Mouse (Mus musculus) gastrocnemius, postnatal 10 days (tissue): ENCODE measurements around the gene Rnaseh2b. TPM values are rescaled to one million over a fixed set of nuclear protein-coding genes. Genes with fewer than 3 reads are reported as not detected.

ENCODE experiments used
- DNase-seq: peaks from one replicate; pipeline ENCODE4 v3.0.0; 2021; ENCODE audit warnings: mixed read lengths
- total RNA-seq, 2 experiments: library from RNA; stranded (reverse); gene quantifications; 2 replicates each; pipeline ENCODE4 v1.2.3; 2021

The Rnaseh2b gene
- total RNA-seq, 2 experiments from 2014 or later = 8.8 to 11.7 TPM

DNA sequence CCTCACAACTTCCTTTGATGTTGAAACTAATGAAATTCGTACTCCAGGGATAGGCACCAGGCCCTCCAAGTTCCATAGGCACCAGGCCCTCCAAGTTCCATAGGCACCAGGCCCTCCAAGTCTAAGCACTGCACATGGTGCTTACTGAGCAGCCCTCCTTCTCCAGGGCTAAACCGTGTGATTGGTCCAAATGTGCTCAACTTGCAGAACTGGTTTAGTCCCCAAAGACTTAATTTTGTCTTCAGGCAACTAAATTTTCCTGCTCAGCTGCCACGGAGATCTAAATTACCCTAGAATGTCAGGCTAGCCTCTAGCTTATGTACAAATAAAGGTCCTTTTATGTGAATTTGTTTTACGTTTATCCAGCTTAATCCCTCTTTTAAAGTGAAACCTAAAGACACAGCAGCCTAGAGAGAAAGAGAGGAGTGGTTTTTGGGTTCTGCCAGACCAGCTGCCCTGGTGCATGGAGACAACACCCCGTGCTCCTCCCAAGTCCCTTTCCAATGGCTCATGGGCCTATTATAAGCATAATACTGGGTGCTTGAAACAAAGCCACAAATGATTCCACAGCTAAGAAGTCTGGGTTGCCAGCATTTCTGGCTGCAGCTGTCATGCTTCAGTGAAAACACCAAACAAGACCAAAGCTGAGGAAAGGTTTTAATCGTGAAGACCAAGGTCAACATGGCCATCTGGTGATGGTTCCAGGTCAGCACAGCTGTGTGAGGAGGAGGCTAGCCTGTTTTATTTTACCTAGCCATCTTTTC is 30.4 kb downstream of the Rnaseh2b start:
- no peak for DNase-seq

- DNase-seq = no peak
Observed at GRCm38 (mm10) chr14:62323457-62323856, 31.1 kb downstream of the Rnaseh2b start.

DNA sequence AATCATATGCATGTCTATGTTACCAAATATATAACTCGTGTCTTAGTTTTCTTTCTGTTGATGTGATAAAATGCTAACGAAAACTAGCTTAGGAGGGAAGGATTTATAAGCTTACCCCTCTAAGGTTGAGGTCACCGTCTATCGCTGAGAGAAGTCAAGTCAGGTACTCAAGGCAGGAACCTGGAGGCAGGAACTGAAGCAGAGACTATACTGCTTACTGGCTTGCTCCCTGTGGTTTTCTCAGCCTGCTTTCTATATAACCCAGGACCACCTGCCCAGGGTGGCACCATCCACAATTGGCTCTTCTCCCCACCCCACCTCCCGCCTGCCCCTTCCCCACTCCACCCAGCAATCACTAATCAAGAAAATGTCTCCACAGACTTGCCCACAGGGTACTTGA is 32.6 kb downstream of the Rnaseh2b start:
- DNase-seq = no peak

- no peak for DNase-seq
Observed at GRCm38 (mm10) chr14:62326026-62326425, 33.6 kb downstream of the Rnaseh2b start.

DNA sequence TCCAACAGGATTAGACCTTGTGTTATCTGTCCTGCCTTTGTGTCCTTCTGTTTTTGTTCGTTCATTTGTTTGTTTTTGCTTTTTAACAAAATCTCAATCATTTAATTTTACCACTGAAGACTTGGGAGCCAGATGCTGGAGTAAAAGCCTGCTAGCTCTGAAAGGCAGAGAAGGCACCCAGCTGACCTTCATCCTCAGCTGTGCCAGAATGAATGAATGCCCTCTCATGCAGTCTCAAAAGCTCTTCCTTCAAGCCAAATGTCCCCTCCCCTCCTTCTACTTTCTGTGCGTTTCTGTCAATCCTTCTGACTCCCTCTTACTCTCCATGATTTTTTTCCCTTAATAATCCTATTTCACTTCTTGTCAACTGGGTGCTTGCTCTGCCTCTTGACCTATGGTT is 34.8 kb downstream of the Rnaseh2b start:
- DNase-seq = no peak

- DNase-seq = no peak
Observed at GRCm38 (mm10) chr14:62328606-62329005, 36.2 kb downstream of the Rnaseh2b start.

DNA sequence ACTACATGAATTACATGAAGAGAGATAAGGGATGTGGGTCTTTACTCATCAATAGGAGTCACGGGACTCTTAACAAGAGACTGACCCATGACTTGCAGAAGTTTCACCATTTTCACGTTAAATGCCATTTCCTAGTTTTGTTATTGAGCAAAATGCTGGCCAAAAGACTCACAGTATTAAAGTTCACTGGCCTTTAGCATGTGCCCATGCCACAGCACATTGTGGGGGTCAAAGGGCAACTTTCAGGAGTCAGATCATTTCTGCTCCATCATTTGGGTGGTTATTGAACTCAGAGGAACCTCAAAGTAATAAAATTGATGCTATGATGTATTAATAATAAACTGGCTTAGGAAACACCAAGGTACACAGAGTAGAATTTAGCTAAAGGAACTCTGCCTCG is 37.2 kb downstream of the Rnaseh2b start:
- no peak for DNase-seq

DNA sequence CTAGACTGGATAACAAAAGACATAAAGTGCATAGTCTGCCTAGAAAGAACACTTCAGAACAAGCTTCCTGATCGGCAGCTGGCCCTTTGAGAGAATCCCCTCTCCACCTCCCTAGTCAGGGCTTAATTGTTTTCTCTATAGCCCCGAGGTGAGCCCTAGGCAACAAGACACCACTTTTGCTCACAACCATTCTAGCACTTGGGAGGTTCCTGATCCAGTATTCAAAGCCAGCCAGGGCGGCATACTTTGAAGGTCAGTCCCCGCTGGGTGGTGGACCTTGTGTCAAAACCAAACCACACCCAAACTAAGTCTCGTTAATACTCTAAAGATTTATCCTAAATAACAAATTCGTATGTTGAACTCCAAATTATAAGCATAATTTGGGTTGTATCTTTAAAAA is 39.1 kb downstream of the Rnaseh2b start:
- DNase-seq = no peak

- peak; percentile 87 for DNase-seq
Observed at GRCm38 (mm10) chr14:62331866-62332619, 39.7 kb downstream of the Rnaseh2b start.

DNA sequence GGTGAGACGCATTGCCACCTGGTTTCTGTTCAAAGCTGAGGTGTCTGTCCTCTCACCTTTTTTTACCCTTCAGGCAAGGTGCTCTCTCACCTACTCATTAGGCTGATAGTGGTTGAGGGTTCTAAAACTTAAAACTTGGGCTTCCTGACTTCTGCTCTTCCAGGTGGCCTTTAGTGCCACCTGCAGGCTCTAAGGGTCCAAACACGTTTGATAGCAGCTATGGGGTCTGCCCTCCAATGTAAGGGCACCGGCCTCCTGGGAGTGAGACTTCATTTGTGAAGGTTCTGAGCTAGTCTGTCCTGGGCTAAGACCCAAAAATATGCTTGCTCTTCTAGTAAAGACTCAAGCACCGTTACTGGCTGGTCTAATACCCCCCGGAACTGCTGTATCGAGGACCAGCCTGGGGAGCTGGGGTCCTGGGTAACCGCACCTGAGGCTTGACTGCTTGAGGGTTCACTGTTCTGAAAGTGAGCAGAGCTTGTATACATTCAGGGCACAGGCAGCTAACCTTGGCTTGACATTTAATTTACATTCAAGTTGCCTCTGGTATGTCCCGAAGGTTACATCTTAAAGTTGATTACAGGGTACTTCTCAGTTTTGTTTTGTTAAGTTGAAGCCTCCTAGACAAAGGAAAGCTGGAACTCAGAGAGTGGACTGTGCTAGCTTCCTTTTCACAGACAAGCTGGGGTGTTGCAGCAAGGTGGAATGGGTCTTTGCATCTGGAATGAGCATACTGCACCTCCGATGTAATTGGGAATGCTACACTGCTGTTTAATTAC is 41.7 kb downstream of the Rnaseh2b start:
- no peak for DNase-seq

DNA sequence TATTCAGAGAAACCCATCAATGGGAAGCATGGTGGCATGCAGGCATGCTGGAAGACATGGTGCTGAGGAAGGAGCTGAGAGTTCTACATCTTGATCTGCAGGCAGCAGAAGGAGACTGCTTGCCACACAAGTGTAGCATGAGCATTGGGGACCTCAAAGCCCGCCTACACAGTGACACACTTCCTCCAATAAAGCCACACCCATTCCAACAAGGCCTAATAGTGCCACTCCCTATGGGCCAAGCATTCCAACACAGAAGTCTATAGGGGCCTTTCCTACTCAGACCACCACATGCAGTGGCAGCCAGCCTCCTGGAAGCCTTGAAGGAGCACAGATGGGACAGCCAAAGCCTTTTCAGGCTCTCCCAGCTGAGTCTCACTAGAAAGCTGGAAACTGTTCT is 46.8 kb downstream of the Rnaseh2b start:
- no peak for DNase-seq

DNA sequence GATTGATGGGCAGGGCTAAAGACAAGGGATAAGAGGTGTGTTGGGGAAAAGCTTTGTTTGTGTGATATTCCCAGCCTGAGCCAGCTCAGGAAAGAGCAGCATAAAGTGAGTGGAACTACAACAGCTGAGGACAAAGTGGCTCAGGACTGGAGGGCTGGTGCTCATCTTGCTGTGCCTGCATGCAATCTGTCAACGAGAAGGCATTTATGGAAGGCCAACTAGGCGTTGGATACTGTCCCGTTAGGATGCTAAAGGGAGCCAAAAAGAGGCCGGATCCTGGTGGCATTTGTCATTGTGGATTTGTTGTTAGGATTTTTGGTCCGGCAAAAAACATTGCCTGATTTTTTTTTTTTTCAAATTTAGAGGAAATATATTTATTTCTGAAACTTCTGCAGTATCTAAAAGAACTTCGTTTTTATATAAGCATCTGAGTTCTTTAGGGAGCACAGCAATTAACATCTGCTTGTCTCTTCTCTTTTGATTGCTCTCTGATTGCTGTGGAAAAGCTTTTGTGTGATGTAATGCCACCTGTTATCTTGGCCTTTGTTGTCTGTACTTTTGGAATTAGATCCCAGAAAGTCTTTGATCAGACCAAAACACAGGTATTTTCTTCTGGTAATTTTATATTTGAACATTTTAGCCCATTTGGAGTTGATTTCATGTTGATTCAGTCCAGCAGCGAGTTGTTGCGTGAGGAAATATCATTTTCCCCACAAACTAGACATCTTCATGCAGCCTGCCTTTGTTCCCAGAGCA is 49.7 kb downstream of the Rnaseh2b start:
- no peak for DNase-seq

- no peak for DNase-seq
Observed at GRCm38 (mm10) chr14:62342643-62343144, 50.3 kb downstream of the Rnaseh2b start.

GRCm38 (mm10) chr14:62346570-62346969 is 54.2 kb downstream of the Rnaseh2b start:
- no peak for DNase-seq

GRCm38 (mm10) chr14:62347103-62347502 is 54.7 kb downstream of the Rnaseh2b start:
- no peak for DNase-seq

- DNase-seq = no peak
Observed at GRCm38 (mm10) chr14:62349786-62350185, 57.4 kb downstream of the Rnaseh2b start.

DNA sequence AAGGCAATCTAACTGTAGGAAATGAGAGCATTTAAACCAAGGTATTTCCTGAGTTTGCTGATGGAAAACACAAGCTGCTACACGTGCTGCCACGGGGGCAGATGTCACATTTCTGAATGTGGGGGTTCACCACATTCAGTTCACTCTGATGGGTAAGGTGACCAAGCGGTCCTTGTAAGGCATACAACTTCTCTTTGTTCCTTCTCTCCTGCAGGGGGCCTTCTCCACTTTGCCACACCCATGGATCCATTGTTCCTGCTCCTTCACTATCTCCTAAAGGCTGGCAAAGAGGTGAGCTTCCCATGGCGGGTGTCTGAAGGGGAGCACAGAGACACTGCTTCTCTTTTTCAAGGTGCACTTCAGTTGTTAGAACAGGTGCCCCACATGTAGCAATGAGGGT is 57.8 kb downstream of the Rnaseh2b start:
- DNase-seq = no peak

DNA sequence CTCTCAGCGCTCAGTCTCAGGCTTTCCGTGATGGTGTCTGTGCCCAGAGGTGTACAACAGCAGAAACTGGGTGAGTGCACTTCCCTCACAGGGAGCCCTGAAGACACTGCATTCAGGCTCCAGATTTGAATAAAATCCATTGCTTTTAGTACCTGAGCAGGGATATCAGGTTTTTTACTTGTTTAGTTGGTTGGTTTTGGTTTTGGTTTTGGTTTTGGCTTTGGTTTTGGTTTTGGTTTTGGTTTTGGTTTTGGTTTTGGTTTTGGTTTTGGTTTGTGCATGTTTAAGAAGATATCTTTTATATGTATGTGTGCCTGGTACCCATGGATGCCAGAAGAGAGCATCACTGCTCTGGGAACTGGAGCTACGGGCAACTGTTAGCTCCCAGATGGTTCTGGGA is 58.5 kb downstream of the Rnaseh2b start:
- no peak for DNase-seq

- DNase-seq = no peak
Observed at GRCm38 (mm10) chr14:62353372-62353771, 61.0 kb downstream of the Rnaseh2b start.

DNA sequence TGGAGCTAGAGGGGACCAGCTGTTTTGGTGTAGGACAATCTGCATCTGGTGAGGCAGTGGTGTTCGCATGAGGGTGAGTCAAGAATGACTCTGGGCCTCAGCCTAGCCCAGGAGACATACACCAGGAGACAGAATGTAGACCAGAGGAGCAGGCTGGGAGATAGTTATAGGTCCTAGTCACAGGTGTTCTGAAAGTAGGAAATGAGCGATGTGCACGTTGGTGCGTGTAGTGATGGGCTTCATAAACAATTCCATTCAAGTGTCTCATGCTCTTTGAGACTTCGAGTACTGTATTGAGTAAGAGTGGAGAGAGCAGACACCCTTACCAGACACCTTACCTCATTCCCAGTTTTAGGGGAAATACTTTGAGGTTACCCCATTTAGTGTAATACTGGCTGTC is 61.4 kb downstream of the Rnaseh2b start:
- no peak for DNase-seq

DNA sequence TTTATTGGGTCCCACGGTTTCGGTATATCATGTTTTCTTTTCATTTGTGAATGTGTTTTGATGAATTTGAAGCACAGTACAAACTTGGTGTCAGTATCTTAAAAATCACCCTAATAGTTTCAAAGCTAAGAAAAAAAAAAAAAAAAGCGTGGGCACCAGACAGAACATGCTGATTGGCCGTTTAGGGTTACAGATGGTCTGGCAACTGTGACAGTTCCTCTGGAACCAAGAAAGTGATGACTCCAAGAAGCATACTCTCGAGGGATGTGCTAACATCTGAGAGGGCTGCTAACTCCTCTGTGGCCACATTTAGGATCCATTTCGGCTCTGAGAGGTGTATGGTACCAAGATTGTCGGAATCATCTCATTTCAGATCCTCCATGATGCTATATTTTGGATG is 62.8 kb downstream of the Rnaseh2b start:
- DNase-seq = no peak
